In the genomic region with DNA sequence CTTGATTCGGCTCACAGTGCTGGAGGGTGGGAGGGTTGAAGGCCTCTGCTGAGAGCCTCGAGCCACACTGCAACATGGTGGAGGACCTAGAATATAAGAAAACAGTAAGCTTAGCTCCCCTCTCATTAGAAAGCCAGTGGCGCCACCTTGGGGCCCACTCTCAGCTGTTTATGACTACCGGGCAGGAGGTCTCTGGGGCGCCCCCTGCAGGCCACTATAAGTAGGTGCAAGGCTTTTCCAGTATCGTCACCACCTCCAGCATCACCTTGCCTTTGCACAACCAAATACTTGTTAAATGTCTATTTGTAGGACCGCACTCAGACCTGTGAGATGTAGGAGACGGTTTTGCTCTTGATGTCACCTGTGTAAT, we compare ENCODE assay signal across 9 mouse cellular contexts. TPM values are rescaled to one million over a fixed set of nuclear protein-coding genes. Genes with fewer than 3 reads are reported as not detected.
A peak's percentile ranks its signal among the peaks of the same experiment; 100 is the strongest.
DNase-seq lines count a peak whose midpoint lies in the region; ATAC-seq and TF ChIP-seq lines count a peak whose summit lies in the region.
"Had no signal": no experiment of that assay in that cellular context is flagged by ENCODE, and none has a peak within 500 bp of the region (broad histone marks: within the 10 kb centered on the region; RNA-seq: fewer than 3 reads in every experiment).

No protein-coding gene starts in this region.

- TF ChIP-seq CTCF in forebrain, postnatal 0 days (IDR thresholded peaks at IDR 0.05; ENCODE audit: low read depth) = peak; percentile 79

- H3K27me3 ChIP-seq in forebrain, postnatal 0 days (ENCODE audit: insufficient read depth, low read length) = no peaks in the 10 kb centered on the region
- no peaks in the 10 kb centered on the region for H3K27me3 ChIP-seq in intestine, embryonic 14.5 days (replicated peaks; ENCODE audit: control insufficient read depth, insufficient read depth, low read length)

- 43% methylated on average over 8 of the region's 8 CpGs for WGBS in forebrain, postnatal 0 days
- WGBS in intestine, embryonic 14.5 days = 40% methylated on average over 8 of the region's 8 CpGs

- no peak overlapping the region for H3K9ac ChIP-seq in forebrain, postnatal 0 days
- no peak overlapping the region for H3K9ac ChIP-seq in intestine, embryonic 14.5 days (ENCODE audit: low read length)
- H3K9ac ChIP-seq: heart, embryonic 13.5 days had no signal

- no peak overlapping the region for H3K4me3 ChIP-seq in forebrain, postnatal 0 days (ENCODE audit: low read depth, low read length)
- H3K4me3 ChIP-seq in intestine, embryonic 14.5 days (ENCODE audit: low read depth, low read length) = no peak overlapping the region
- H3K4me3 ChIP-seq: heart, embryonic 13.5 days had no signal

- no peaks in the 10 kb centered on the region for H3K9me3 ChIP-seq in forebrain, postnatal 0 days (ENCODE audit: low read length)
- H3K9me3 ChIP-seq in intestine, embryonic 14.5 days (ENCODE audit: control insufficient read depth, low read length) = no peaks in the 10 kb centered on the region
- H3K9me3 ChIP-seq: heart, embryonic 13.5 days had no signal

- peak; percentile 66 for ATAC-seq in forebrain, postnatal 0 days
- ATAC-seq in intestine, embryonic 14.5 days (replicated peaks; ENCODE audit: low FRiP score, low TSS enrichment, low read depth) = no peak

- H3K27ac ChIP-seq in forebrain, postnatal 0 days (ENCODE audit: low read depth, low read length) = no peak overlapping the region
- H3K27ac ChIP-seq in intestine, embryonic 14.5 days (ENCODE audit: low read depth) = no peak overlapping the region
- H3K27ac ChIP-seq: heart, embryonic 13.5 days had no signal

- no peaks in the 10 kb centered on the region for H3K4me1 ChIP-seq in forebrain, postnatal 0 days (ENCODE audit: insufficient read depth)
- H3K4me1 ChIP-seq in intestine, embryonic 14.5 days (replicated peaks; ENCODE audit: control insufficient read depth, insufficient read depth, low read length) = no peaks in the 10 kb centered on the region

- H3K36me3 ChIP-seq in forebrain, postnatal 0 days (ENCODE audit: insufficient read depth) = no peaks in the 10 kb centered on the region
- H3K36me3 ChIP-seq in intestine, embryonic 14.5 days (ENCODE audit: control insufficient read depth, insufficient read depth, low read length) = no peaks in the 10 kb centered on the region
- H3K36me3 ChIP-seq: heart, embryonic 13.5 days had no signal

- DNase-seq in urinary bladder, postnatal 4 days (ENCODE audit: low spot score in 2 of 2) = peak; percentile 47 to 72
- no peak for DNase-seq in urinary bladder, postnatal 10 days (ENCODE audit: low spot score)
- DNase-seq in c-Kit-positive CD71-positive TER-119-negative erythroid progenitor cells, embryonic 14.5 days (ENCODE audit: low read depth) = peak; percentile 79
- peak; percentile 58 for DNase-seq in forebrain, postnatal 0 days
- DNase-seq in intestine, embryonic 14.5 days (ENCODE audit: low spot score) = peak; percentile 67
- peak; percentile 91 for DNase-seq in liver
- peak; percentile 39 to 53 for DNase-seq in natural killer cell, adult 2 months (ENCODE audit: low spot score in 2 of 2)
- peak; percentile 34 to 67 for DNase-seq in thymus, postnatal 10 days (ENCODE audit: low spot score in 2 of 2)

- no peak overlapping the region for H3K4me2 ChIP-seq in forebrain, postnatal 0 days (ENCODE audit: low read depth)
- no peak overlapping the region for H3K4me2 ChIP-seq in intestine, embryonic 14.5 days (ENCODE audit: low read length)
- H3K4me2 ChIP-seq: heart, embryonic 13.5 days had no signal

RNA-seq across cellular contexts. Expression of a gene that starts 21.3 kb away (rescaled TPM):
- 1.3 and 1.6 TPM in 2 replicates for total RNA-seq in forebrain, postnatal 0 days (2014; rRNA removed)
- 2.3 and 2.6 TPM in 2 replicates for polyA plus RNA-seq in forebrain, postnatal 0 days (2015; fragmentation: Nextera tagmentation; extraction: Ambion mirVana)
- polyA plus RNA-seq in intestine, embryonic 14.5 days (2014; fragmentation: Nextera tagmentation; extraction: Ambion mirVana) = not detected in 2 replicates

RNA-seq across cellular contexts. Expression of a gene that starts 24.9 kb away (rescaled TPM):
- total RNA-seq in forebrain, postnatal 0 days (2014; rRNA removed) = 789 and 953 TPM in 2 replicates
- polyA plus RNA-seq in forebrain, postnatal 0 days (2015; fragmentation: Nextera tagmentation; extraction: Ambion mirVana) = 1,191 and 1,686 TPM in 2 replicates
- 5,179 and 7,428 TPM in 2 replicates for polyA plus RNA-seq in intestine, embryonic 14.5 days (2014; fragmentation: Nextera tagmentation; extraction: Ambion mirVana)

RNA-seq across cellular contexts. Expression of a gene that starts 26.4 kb away (rescaled TPM):
- total RNA-seq in forebrain, postnatal 0 days (2014; rRNA removed) = 26.0 and 35.9 TPM in 2 replicates
- 5.7 and 7.4 TPM in 2 replicates for polyA plus RNA-seq in forebrain, postnatal 0 days (2015; fragmentation: Nextera tagmentation; extraction: Ambion mirVana)
- polyA plus RNA-seq in intestine, embryonic 14.5 days (2014; fragmentation: Nextera tagmentation; extraction: Ambion mirVana) = 20.0 and 23.1 TPM in 2 replicates

RNA-seq across cellular contexts. Expression of a gene that starts 34.4 kb away (rescaled TPM):
- total RNA-seq in forebrain, postnatal 0 days (2014; rRNA removed) = 0.71 and 1.8 TPM in 2 replicates
- 3.5 and 5.5 TPM in 2 replicates for polyA plus RNA-seq in forebrain, postnatal 0 days (2015; fragmentation: Nextera tagmentation; extraction: Ambion mirVana)
- polyA plus RNA-seq in intestine, embryonic 14.5 days (2014; fragmentation: Nextera tagmentation; extraction: Ambion mirVana) = 0.45 and 0.58 TPM in 2 replicates

RNA-seq across cellular contexts. Expression of a gene that starts 37.9 kb away (rescaled TPM):
- total RNA-seq in forebrain, postnatal 0 days (2014; rRNA removed) = 405 and 563 TPM in 2 replicates
- 490 and 723 TPM in 2 replicates for polyA plus RNA-seq in forebrain, postnatal 0 days (2015; fragmentation: Nextera tagmentation; extraction: Ambion mirVana)
- 2,039 and 2,947 TPM in 2 replicates for polyA plus RNA-seq in intestine, embryonic 14.5 days (2014; fragmentation: Nextera tagmentation; extraction: Ambion mirVana)
